Mouse (Mus musculus): ENCODE results near the gene Cntnap3.

DNA sequence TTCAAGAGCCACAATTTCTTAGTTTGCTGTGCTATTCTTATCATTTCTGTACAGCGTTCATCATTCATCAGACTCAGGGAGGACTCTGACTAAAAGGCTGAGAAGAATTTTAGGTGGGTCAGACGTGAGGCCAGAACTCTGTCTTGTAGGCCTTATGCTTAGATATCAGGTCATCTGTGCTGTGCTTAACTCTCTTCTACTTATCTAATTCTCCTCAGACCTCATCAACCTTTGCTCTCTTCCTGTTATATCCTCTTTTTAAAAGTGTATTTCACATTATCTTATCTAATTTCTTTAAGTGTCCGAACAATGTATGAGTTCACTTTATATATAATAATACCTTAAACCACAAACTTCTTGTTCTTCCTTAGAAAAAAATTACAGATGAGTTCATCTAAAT is 38.4 kb downstream of the Cntnap3 start:
- no peak for TF ChIP-seq CTCF (IDR thresholded peaks at IDR 0.05; ENCODE audit: control insufficient read depth, insufficient read depth, low read length)
- no peak for TF ChIP-seq POLR2A (IDR thresholded peaks at IDR 0.05; ENCODE audit: borderline replicate concordance, control insufficient read depth, low read depth, low read length)
